Mouse (Mus musculus) neural tube, embryonic 12.5 days (tissue): ENCODE data around the gene Dusp7. TPM values are rescaled to one million over a fixed set of nuclear protein-coding genes. Genes with fewer than 3 reads are reported as not detected.

Experiments
- ATAC-seq: fragments of 200-750 bp; cut with Nextera tagmentation; 2 replicates; pipeline ENCODE4 v1.8.0; 2017; ENCODE audit warnings: low read depth, mild to moderate bottlenecking, moderate TSS enrichment, moderate library complexity; ENCODE audit not compliant: low FRiP score
- H3K27ac ChIP-seq: fragments of 300-500 bp; sonication (generic); 2 replicates; pipeline ENCODE4 v1.5.1; 2016
- H3K27me3 ChIP-seq: fragments of 300-500 bp; sonication (generic); replicated peaks from 2 replicates; pipeline ENCODE4 v1.6.1; 2016; ENCODE audit warnings: mild to moderate bottlenecking
- H3K36me3 ChIP-seq: fragments of 300-500 bp; sonication (generic); 2 replicates; pipeline ENCODE4 v1.6.1; 2016; ENCODE audit warnings: mild to moderate bottlenecking
- H3K4me1 ChIP-seq: fragments of 300-500 bp; sonication (generic); 2 replicates; pipeline ENCODE4 v1.6.1; 2016
- H3K4me2 ChIP-seq: fragments of 300-500 bp; sonication (generic); replicated peaks from 2 replicates; pipeline ENCODE4 v1.6.1; 2016; ENCODE audit warnings: mild to moderate bottlenecking
- H3K4me3 ChIP-seq: fragments of 300-500 bp; sonication (generic); 2 replicates; pipeline ENCODE4 v1.5.1; 2016
- H3K9ac ChIP-seq: fragments of 300-500 bp; sonication (generic); 2 replicates; pipeline ENCODE4 v1.6.1; 2016; ENCODE audit warnings: mild to moderate bottlenecking
- H3K9me3 ChIP-seq: fragments of 300-500 bp; sonication (generic); 2 replicates; pipeline ENCODE4 v1.6.1; 2016; ENCODE audit warnings: mild to moderate bottlenecking
- WGBS: fragments of 180-500 bp; shearing (Covaris S2); methylation state at CpG from one replicate; pipeline ENCODE4 v1.1.7; 2016; 5-methylcytosine and 5-hydroxymethylcytosine counted together
- polyA plus RNA-seq: library from polyadenylated mRNA; unstranded; fragments of >200 nt; fragmentation: Nextera tagmentation; extraction: Ambion mirVana; gene quantifications from 2 replicates; pipeline ENCODE4 v1.2.1, GENCODE M21; 2016

Dusp7 gene
- 18.9 and 21.3 TPM in 2 replicates for polyA plus RNA-seq

DNA sequence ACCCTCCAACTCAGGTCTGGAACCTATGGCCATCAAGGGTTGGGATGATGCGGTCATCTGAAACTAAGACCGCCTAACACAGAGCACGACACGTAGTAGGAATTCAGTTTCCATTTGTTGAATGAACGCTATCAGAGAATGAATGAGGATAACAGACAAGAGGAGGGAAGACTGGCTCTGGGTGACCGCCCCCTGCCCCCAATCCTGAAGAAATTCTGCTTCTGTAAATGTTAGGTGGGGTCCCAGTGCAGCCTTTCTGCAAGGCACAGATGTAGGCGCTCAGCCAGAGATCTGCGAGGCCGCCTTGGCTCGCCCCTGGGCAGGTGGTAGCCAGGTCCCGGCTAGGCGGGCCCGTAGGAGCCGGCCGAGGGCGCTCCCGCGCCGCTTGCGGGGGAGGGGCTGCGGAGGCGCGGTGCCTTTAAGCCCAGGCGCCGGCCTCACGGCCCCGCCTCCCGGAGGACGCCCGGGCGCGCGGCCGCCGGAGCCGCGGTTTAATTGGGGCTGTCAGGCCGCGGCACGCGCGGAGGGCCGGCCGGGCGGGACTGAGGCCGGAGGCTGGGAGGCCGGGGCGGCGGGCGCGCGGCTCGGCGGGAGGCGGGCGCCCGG lies at the start of gene Dusp7:
Dusp7 (plus strand) TSS at position 521 of the 606 bp plus-strand sequence.
- Histone ChIP-seq H3K9ac (peak within 1 kb of the TSS; percentile 89), H3K9me3 (no peaks in the 10 kb centered on the region), H3K27me3 (no peaks in the 10 kb centered on the region), H3K4me2 (peak within 1 kb of the TSS; percentile 77), H3K27ac (peak within 1 kb of the TSS; percentile 76), H3K4me1 (peaks cover 33% of the 10 kb centered on the region), H3K36me3 (peaks cover 18% of the 10 kb centered on the region), H3K4me3 (peak within 1 kb of the TSS; percentile 87)
- under 1% methylated on average over 49 of the region's 57 CpGs for WGBS
- peak; percentile 84 for ATAC-seq

DNA sequence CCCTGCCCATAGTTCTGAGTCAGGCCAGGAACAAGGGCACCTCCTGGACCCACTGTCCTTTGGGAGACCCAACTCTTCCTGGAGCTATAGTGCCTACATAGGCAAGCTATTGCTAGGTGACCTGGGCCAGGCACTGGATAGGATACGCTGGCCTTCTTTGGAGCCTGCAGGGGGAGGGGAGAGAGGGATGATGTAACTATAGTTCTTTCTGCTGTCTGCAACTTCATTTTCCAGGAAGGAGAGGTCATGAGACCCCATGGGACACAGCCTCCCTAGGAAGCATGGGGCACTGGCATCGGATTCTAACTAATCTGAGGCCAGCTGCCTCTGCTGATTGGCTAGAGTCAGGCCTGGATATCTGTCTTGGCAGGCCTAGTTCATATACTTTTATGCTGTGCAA lies 49.3 kb upstream of the Dusp7 start:
- Histone ChIP-seq H3K4me2 (no peak overlapping the region), H3K4me1 (peaks cover 4% of the 10 kb centered on the region), H3K36me3 (no peaks in the 10 kb centered on the region), H3K9ac (no peak overlapping the region), H3K4me3 (no peak overlapping the region), H3K9me3 (no peaks in the 10 kb centered on the region), H3K27me3 (no peaks in the 10 kb centered on the region), H3K27ac (no peak overlapping the region)
- no peak for ATAC-seq
- WGBS = 58% methylated on average over 2 of the region's 2 CpGs

DNA sequence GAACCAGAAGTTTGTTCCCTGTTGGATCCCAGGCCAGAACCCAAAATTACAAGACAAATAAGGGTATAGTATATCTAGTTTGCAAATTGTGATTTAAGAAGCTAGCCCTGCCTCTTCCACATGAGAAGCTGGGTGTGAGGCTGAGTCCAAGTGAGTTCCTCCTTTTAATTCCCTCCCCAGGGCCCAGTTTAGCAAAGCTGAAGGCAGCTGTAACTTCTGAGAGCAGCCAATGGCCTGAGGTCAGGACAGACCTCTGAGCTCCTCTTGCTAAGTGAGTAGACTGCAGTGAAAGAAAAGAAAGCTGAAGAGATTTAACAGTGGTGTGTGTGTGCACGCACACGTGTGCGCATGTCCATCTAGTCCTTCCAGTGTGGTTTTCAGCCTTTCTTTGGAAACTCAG lies 45.9 kb upstream of the Dusp7 start:
- no peak for ATAC-seq
- Histone ChIP-seq H3K27ac (no peak overlapping the region), H3K4me3 (no peak overlapping the region), H3K9ac (no peak overlapping the region), H3K27me3 (no peaks in the 10 kb centered on the region), H3K9me3 (no peaks in the 10 kb centered on the region), H3K4me1 (peaks cover 4% of the 10 kb centered on the region), H3K4me2 (no peak overlapping the region), H3K36me3 (no peaks in the 10 kb centered on the region)
- 92% methylated on average over 3 of the region's 3 CpGs for WGBS

DNA sequence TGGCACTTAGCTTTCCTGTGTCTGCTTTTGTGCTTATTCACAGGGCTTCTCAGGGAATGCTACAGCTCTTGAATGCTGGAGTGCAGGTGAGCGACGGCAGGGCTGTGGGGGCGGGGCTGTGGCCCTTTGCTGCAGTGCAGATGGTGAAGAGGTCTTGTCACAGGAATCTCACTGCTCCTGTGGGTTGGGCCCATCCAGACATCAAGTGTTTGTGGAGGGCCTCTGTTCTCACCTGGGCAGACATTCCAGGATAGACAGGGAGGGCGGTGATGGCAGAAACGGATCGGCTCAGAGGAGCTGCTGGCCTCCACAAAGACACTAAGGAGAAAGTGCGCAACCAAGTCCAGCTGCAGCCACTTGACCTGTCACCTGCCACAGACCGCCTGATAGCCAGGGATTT lies 42.2 kb upstream of the Dusp7 start:
- Histone ChIP-seq H3K4me2 (no peak overlapping the region), H3K9ac (no peak overlapping the region), H3K27ac (no peak overlapping the region), H3K9me3 (no peaks in the 10 kb centered on the region), H3K36me3 (no peaks in the 10 kb centered on the region), H3K4me3 (no peak overlapping the region), H3K4me1 (no peaks in the 10 kb centered on the region), H3K27me3 (no peaks in the 10 kb centered on the region)
- 84% methylated on average over 8 of the region's 8 CpGs for WGBS
- no peak for ATAC-seq

DNA sequence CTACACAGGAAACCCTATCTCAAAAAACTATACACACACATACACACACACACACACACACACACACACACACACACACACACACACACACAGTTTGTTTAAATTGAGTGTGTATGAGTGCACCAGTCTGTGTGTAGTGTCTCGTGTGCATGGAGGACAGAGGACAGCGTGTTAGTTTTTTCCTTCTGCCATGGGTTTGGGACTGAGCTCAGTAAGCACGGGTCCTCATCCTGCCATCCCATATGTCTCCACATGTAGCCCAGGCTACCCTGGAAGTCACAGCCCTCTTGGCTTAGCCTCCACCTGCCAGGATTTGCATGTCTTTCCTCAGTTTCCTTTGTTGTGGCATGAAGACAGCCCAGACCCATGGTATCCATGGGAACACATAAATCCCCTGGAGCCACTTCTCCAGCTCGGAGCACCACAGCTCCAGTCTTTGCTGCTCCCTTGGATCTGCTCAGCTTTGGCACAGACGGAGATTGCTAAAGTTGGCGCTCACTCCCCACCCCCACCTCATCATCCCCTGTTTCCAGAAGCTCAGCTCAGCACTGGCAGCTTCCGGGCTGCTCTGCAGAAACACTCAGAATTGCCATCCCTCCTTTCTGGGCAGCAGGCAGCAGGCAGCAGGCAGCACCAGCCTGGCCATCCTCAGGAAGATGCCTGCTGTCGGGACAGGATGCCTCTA lies 41.2 kb upstream of the Dusp7 start:
- WGBS = 86% methylated on average over 8 of the region's 8 CpGs
- no peaks in the 10 kb centered on the region for H3K9me3 ChIP-seq
- H3K27ac ChIP-seq = no peak overlapping the region
- H3K36me3 ChIP-seq = no peaks in the 10 kb centered on the region
- no peak overlapping the region for H3K9ac ChIP-seq
- H3K27me3 ChIP-seq = no peaks in the 10 kb centered on the region
- H3K4me1 ChIP-seq = peaks cover 6% of the 10 kb centered on the region; the same call in 1 of the 2 replicates
- no peak overlapping the region for H3K4me3 ChIP-seq
- no peak for ATAC-seq
- no peak overlapping the region for H3K4me2 ChIP-seq

DNA sequence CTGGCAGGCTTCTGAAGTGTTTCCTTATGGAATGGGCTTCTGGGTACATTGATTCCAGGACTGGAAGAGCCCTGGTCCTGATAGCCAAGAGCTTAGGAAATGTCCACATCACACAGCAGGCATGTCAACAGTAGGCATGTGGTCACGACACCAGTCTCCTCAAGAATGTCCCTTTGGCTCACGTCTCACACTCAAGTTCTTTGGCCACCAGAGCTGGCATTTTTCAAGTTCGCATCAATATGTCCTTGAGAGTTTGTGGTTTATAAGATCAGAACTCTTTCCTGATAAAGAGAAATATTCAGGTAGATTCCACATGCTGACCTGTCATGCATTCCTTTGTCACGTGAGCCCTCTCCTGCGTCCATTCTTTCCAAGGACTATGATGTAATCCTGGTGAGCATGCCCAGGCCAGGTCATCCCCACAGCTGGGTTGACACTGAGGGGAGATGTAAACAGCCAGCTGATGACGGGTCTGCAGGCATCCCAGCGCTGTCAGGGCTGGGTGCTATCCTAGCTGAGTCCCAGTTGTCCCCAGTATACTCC lies 40.3 kb upstream of the Dusp7 start:
- Histone ChIP-seq H3K36me3 (no peaks in the 10 kb centered on the region), H3K27me3 (no peaks in the 10 kb centered on the region), H3K27ac (no peak overlapping the region), H3K4me2 (no peak overlapping the region), H3K9ac (no peak overlapping the region), H3K4me3 (no peak overlapping the region), H3K9me3 (no peaks in the 10 kb centered on the region), H3K4me1 (peaks cover 6% of the 10 kb centered on the region; the same call in 1 of the 2 replicates)
- no peak for ATAC-seq
- WGBS = 82% methylated on average over 7 of the region's 7 CpGs

DNA sequence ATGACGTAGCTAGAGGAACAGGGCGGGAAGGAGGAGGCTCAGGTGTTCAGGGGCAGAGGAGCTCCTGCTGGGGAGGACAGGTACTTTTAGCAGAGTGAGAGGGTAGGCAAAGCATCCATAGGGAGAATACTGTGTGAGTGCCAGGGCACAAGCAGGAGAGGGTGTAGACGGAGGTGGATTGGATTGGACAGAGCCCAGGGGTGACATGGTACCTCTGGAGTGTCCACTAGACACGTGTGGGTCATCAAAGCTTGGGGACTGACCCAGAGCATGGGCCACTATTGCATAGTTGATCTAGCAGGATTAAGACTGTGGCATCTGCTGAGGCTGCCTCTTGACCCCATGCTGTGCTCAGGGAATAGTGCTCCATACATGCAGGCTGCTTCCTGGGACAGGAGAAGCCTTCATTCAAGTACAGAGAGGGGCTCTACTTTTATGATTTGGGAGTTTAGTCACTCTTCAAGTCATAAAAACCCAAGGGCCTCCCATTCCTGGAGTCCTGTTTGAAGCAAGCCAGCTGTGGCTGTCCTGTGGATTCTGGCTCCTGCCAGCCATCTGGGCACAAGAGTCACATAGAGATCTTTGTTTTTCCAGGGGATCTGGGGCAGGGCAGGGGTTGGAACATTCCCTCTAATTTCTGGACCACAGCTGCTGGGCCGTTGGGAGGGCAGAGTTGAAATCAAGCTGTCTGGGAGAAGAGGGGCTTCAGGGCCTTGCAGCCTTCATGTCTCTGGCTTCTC lies 39.5 kb upstream of the Dusp7 start:
- no peak overlapping the region for H3K27ac ChIP-seq
- peaks cover 6% of the 10 kb centered on the region; the same call in 1 of the 2 replicates for H3K4me1 ChIP-seq
- no peak overlapping the region for H3K9ac ChIP-seq
- no peak overlapping the region for H3K4me3 ChIP-seq
- no peaks in the 10 kb centered on the region for H3K27me3 ChIP-seq
- 67% methylated on average over 5 of the region's 5 CpGs for WGBS
- ATAC-seq = no peak
- no peaks in the 10 kb centered on the region for H3K36me3 ChIP-seq
- H3K9me3 ChIP-seq = no peaks in the 10 kb centered on the region
- H3K4me2 ChIP-seq = no peak overlapping the region

DNA sequence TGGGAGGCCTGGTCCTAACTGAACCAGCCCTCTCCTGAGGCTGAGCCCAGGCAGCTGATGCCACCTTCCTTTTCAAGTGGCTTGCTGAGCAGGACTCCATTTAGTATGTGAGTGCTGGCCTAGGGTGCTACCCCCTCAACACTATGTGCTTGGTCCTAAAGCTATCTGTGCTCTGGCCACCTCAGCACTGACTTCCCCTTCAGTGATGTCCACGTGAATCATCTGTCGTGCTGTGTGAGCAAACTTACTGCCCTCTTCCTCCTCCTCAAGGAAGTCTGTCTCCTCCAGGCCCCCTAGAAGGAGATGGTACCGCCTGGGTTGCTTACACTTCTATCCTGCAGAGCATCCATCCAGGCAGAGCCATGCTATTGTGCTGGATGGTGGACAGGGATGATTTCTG lies 35.7 kb upstream of the Dusp7 start:
- Histone ChIP-seq H3K27ac (no peak overlapping the region), H3K4me2 (no peak overlapping the region), H3K9me3 (no peaks in the 10 kb centered on the region), H3K27me3 (no peaks in the 10 kb centered on the region), H3K9ac (no peak overlapping the region), H3K36me3 (no peaks in the 10 kb centered on the region), H3K4me3 (no peak overlapping the region), H3K4me1 (peaks cover 11% of the 10 kb centered on the region)
- 77% methylated on average over 3 of the region's 3 CpGs for WGBS
- ATAC-seq = no peak

- no peak overlapping the region for H3K9ac ChIP-seq
- no peak overlapping the region for H3K27ac ChIP-seq
- H3K4me2 ChIP-seq = no peak overlapping the region
- 89% methylated on average over 9 of the region's 9 CpGs for WGBS
- H3K36me3 ChIP-seq = no peaks in the 10 kb centered on the region
- no peaks in the 10 kb centered on the region for H3K9me3 ChIP-seq
- H3K4me3 ChIP-seq = no peak overlapping the region
- no peaks in the 10 kb centered on the region for H3K27me3 ChIP-seq
- no peak for ATAC-seq
- H3K4me1 ChIP-seq = peaks cover 39% of the 10 kb centered on the region
These were observed 30.8 kb upstream of the Dusp7 start for GRCm38 (mm10) chr9:106337620-106338019.

DNA sequence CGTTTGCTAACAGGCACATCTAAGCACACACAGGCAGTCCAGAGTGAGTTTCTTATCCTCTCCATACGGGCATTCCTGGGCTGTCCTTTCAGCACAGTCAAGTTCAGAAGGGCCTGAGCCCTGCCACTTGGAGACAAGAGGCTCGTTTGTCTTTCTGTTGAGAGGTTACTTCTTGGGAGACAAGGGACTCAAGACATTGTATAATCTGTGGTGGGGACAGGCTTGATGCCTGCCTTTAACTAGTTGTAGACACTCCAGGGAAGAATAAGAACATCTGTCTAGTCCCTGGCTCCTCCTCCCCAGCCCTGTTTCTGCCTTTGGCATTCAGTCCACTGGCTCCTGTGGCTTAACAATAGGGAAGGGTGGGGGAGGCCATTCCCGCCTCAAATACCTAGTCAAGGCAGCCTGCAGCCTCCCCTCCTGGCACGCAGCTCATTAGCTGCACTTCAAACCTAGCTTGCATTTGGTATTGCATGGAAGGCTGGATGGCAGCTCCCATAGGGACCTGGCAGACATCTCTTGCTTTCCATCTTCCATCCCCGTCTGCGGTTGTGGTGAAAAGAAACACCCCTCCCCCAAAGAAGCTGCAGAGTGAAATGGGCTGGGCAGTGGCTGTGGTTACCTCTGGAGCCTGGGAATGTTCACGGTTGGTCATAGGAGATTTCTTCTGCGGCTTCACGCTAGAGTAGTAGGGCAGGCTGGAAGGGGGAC lies 29.8 kb upstream of the Dusp7 start:
- Histone ChIP-seq H3K27ac (peak overlapping the region; percentile 53), H3K9ac (no peak overlapping the region), H3K27me3 (no peaks in the 10 kb centered on the region), H3K4me3 (no peak overlapping the region), H3K9me3 (no peaks in the 10 kb centered on the region), H3K4me2 (peak overlapping the region; percentile 27; the same call in 1 of the 2 replicates), H3K36me3 (no peaks in the 10 kb centered on the region), H3K4me1 (peaks cover 39% of the 10 kb centered on the region)
- no peak for ATAC-seq
- 11% methylated on average over 10 of the region's 10 CpGs for WGBS

- no peaks in the 10 kb centered on the region for H3K36me3 ChIP-seq
- no peaks in the 10 kb centered on the region for H3K27me3 ChIP-seq
- peak overlapping the region; percentile 53 for H3K27ac ChIP-seq
- H3K9ac ChIP-seq = no peak overlapping the region
- no peaks in the 10 kb centered on the region for H3K9me3 ChIP-seq
- peaks cover 39% of the 10 kb centered on the region for H3K4me1 ChIP-seq
- no peak overlapping the region for H3K4me3 ChIP-seq
- ATAC-seq = no peak
- peak overlapping the region; percentile 27; the same call in 1 of the 2 replicates for H3K4me2 ChIP-seq
- WGBS = 55% methylated on average over 6 of the region's 6 CpGs
These were observed 29.3 kb upstream of the Dusp7 start for GRCm38 (mm10) chr9:106339173-106339558.

GRCm38 (mm10) chr9:106339730-106340129 lies 28.7 kb upstream of the Dusp7 start:
- no peak overlapping the region for H3K27ac ChIP-seq
- peaks cover 39% of the 10 kb centered on the region for H3K4me1 ChIP-seq
- 84% methylated on average over 4 of the region's 4 CpGs for WGBS
- no peak for ATAC-seq
- H3K4me3 ChIP-seq = no peak overlapping the region
- no peak overlapping the region for H3K4me2 ChIP-seq
- H3K27me3 ChIP-seq = no peaks in the 10 kb centered on the region
- no peaks in the 10 kb centered on the region for H3K36me3 ChIP-seq
- H3K9me3 ChIP-seq = no peaks in the 10 kb centered on the region
- no peak overlapping the region for H3K9ac ChIP-seq
